Mouse (Mus musculus) duodenum, adult 2 months (tissue): ENCODE measurements around the gene Nudt7. TPM values are rescaled to one million over a fixed set of nuclear protein-coding genes. Genes with fewer than 3 reads are reported as not detected.

Source experiments
- polyA plus RNA-seq: library from polyadenylated mRNA; depleted of rRNA; stranded (reverse); fragments of >200 nt; gene quantifications from 2 replicates; pipeline ENCODE4 v1.2.3, GENCODE M21; 2012; ENCODE audit warnings: low replicate concordance; rRNA removed

Nudt7 gene
- 9.2 and 9.9 TPM in 2 replicates for polyA plus RNA-seq

GRCm38 (mm10) chr8:114133510-114134362 is at the start of gene Nudt7:
Nudt7 (plus strand) TSS chr8:114133557.

Other genes with a start within 250 kb of the Nudt7 start
- 0.12 and 0.36 TPM in 2 replicates for gene Vat1l, start 72.1 kb downstream of the Nudt7 start, polyA plus RNA-seq